In the genomic region with DNA sequence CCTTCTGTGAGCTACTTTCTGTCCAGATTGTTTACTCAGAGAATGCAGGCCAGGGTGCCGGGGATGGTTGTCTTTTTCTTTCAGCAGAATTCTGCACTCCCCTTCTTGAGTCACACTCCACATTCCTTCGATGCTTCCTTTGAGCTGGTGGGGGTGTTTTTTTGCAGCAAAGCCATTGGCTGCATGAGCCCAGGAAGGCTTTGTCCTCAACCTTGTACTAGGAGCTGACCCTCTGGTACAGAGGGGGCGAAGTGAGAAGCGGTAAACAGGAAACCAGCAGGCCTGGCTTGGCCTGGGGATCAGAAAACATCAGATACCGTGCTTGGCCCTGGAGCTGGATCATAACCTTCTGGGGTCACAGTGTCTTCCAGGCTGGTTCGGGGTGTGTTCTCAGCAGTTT, we compare ENCODE assay signal across 12 mouse cellular contexts.
DNase-seq lines count a peak whose midpoint lies in the region; ATAC-seq lines count a peak whose summit lies in the region.
"Had no signal": no experiment of that assay in that cellular context is flagged by ENCODE, and none has a peak within 500 bp of the region (broad histone marks: within the 10 kb centered on the region; RNA-seq: fewer than 3 reads in every experiment).

No protein-coding gene starts in this region.

- H3K27ac ChIP-seq in heart, embryonic 11.5 days (ENCODE audit: low read depth, low read length), result no peak overlapping the region
- H3K27ac ChIP-seq in forebrain, embryonic 15.5 days (replicated peaks), result no peak overlapping the region
- no peak overlapping the region for H3K27ac ChIP-seq in forebrain, embryonic 13.5 days
- H3K27ac ChIP-seq: hindbrain, embryonic 13.5 days; midbrain, embryonic 13.5 days; stomach, embryonic 15.5 days had no signal

- H3K36me3 ChIP-seq in heart, embryonic 11.5 days (ENCODE audit: control insufficient read depth, insufficient read depth, low read length), result no peaks in the 10 kb centered on the region
- H3K36me3 ChIP-seq in forebrain, embryonic 15.5 days, result no peaks in the 10 kb centered on the region
- H3K36me3 ChIP-seq in forebrain, embryonic 13.5 days (ENCODE audit: poor library complexity, severe bottlenecking), result no peaks in the 10 kb centered on the region
- H3K36me3 ChIP-seq: hindbrain, embryonic 13.5 days; midbrain, embryonic 13.5 days; stomach, embryonic 15.5 days had no signal

- no peak overlapping the region for H3K4me3 ChIP-seq in heart, embryonic 11.5 days (ENCODE audit: low read depth, low read length)
- H3K4me3 ChIP-seq in forebrain, embryonic 15.5 days, result no peak overlapping the region
- no peak overlapping the region for H3K4me3 ChIP-seq in forebrain, embryonic 13.5 days
- H3K4me3 ChIP-seq: hindbrain, embryonic 13.5 days; midbrain, embryonic 13.5 days; stomach, embryonic 15.5 days had no signal

- peak; percentile 31 to 68 for DNase-seq in heart, adult 18-20 months
- peak; percentile 9 for DNase-seq in adrenal gland, postnatal 10 days
- DNase-seq in kidney, adult 8-10 months, result peak; percentile 34 to 51
- DNase-seq in lung, postnatal 14 days, result peak; percentile 62
- no peak for DNase-seq in cerebellum, adult 11 months
- DNase-seq: forebrain, postnatal 0 days had no signal

- no peaks in the 10 kb centered on the region for H3K9me3 ChIP-seq in heart, embryonic 11.5 days (replicated peaks; ENCODE audit: control insufficient read depth, low read length)
- H3K9me3 ChIP-seq in forebrain, embryonic 15.5 days, result no peaks in the 10 kb centered on the region
- no peaks in the 10 kb centered on the region for H3K9me3 ChIP-seq in forebrain, embryonic 13.5 days (replicated peaks)
- H3K9me3 ChIP-seq: hindbrain, embryonic 13.5 days; midbrain, embryonic 13.5 days; stomach, embryonic 15.5 days had no signal

- H3K9ac ChIP-seq in heart, embryonic 11.5 days (ENCODE audit: low read depth, low read length), result no peak overlapping the region
- no peak overlapping the region for H3K9ac ChIP-seq in forebrain, embryonic 15.5 days (replicated peaks)
- H3K9ac ChIP-seq in forebrain, embryonic 13.5 days, result no peak overlapping the region
- H3K9ac ChIP-seq: forebrain, postnatal 0 days; hindbrain, embryonic 13.5 days; midbrain, embryonic 13.5 days; stomach, embryonic 15.5 days had no signal

- ATAC-seq in heart, embryonic 11.5 days (replicated peaks; ENCODE audit: insufficient number of reproducible peaks, low FRiP score, low TSS enrichment), result no peak
- ATAC-seq in forebrain, embryonic 15.5 days (replicated peaks), result no peak
- no peak for ATAC-seq in forebrain, embryonic 13.5 days
- ATAC-seq: forebrain, postnatal 0 days; midbrain, embryonic 13.5 days had no signal

- no peaks in the 10 kb centered on the region for H3K27me3 ChIP-seq in heart, embryonic 11.5 days (ENCODE audit: control insufficient read depth, insufficient read depth, low read length)
- no peaks in the 10 kb centered on the region for H3K27me3 ChIP-seq in forebrain, embryonic 15.5 days
- no peaks in the 10 kb centered on the region for H3K27me3 ChIP-seq in forebrain, embryonic 13.5 days
- H3K27me3 ChIP-seq: stomach, embryonic 15.5 days had no signal

- H3K4me2 ChIP-seq in heart, embryonic 11.5 days, result no peak overlapping the region
- no peak overlapping the region for H3K4me2 ChIP-seq in forebrain, embryonic 15.5 days (replicated peaks)
- H3K4me2 ChIP-seq in forebrain, embryonic 13.5 days, result no peak overlapping the region
- H3K4me2 ChIP-seq: hindbrain, embryonic 13.5 days; midbrain, embryonic 13.5 days; stomach, embryonic 15.5 days had no signal

- WGBS in heart, embryonic 11.5 days (ENCODE audit: insufficient replicate concordance), result 19% methylated on average over 6 of the region's 6 CpGs
- WGBS in forebrain, embryonic 15.5 days, result 67% methylated on average over 6 of the region's 6 CpGs
- 74% methylated on average over 6 of the region's 6 CpGs for WGBS in forebrain, embryonic 13.5 days

- H3K4me1 ChIP-seq in heart, embryonic 11.5 days (ENCODE audit: control insufficient read depth, insufficient read depth, low read length), result peaks cover 10% of the 10 kb centered on the region
- peaks cover 8% of the 10 kb centered on the region; the same call in 1 of the 2 replicates for H3K4me1 ChIP-seq in forebrain, embryonic 15.5 days
- no peaks in the 10 kb centered on the region for H3K4me1 ChIP-seq in forebrain, embryonic 13.5 days
